Mouse (Mus musculus) sigmoid colon, adult 10 weeks (tissue): ENCODE measurements around the gene Acot3. TPM values are rescaled to one million over a fixed set of nuclear protein-coding genes. Genes with fewer than 3 reads are reported as not detected.

Experiments
- polyA plus RNA-seq: library from polyadenylated mRNA; stranded (reverse); fragments of 350-450 nt; fragmentation: Illumina TruSeq; extraction: RNeasy Lipid Tissue Mini Kit (QIAGEN cat#74804); gene quantifications from one replicate; pipeline ENCODE4 v1.2.3, GENCODE M21; 2014; ENCODE audit warnings: low read depth, low replicate concordance

Gene Acot3
- polyA plus RNA-seq: not detected

GRCm38 (mm10) chr12:84051937-84052474, at the start of gene Acot3:
Acot3 (plus strand) TSS chr12:84052144.

DNA sequence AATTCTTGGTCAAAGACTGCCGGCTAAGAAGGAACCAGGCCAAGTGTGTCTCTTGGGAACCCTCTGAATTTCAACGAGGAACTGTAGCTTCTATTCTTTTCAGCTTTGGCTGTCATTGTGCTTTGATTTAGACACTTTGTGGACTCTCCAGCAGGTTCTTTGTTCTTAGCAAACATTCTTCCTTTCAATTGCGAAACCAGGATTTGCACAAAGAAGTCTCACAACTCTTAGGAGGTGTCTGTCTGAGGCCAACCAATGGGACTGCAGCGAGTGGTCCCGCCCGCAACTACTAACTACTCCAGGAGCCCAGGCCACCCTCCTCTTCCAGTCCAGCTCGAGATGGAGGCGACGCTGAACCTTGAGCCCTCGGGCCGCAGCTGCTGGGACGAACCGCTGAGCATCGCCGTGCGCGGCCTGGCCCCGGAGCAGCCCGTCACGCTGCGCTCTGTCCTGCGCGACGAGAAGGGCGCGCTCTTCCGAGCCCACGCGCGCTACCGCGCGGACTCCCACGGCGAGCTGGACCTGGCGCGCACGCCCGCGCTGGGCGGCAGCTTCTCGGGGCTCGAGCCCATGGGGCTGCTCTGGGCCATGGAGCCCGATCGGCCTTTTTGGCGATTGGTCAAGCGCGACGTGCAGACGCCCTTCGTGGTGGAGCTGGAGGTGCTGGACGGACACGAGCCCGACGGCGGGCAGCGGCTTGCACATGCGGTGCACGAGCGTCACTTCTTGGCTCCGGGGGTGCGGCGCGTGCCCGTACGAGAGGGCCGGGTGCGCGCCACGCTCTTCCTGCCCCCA, 42.6 kb upstream of the Acot3 start, which contains the start of gene Acot1:
TSS of gene Acot1 (plus strand) at position 320 of the 795 bp plus-strand sequence.

DNA sequence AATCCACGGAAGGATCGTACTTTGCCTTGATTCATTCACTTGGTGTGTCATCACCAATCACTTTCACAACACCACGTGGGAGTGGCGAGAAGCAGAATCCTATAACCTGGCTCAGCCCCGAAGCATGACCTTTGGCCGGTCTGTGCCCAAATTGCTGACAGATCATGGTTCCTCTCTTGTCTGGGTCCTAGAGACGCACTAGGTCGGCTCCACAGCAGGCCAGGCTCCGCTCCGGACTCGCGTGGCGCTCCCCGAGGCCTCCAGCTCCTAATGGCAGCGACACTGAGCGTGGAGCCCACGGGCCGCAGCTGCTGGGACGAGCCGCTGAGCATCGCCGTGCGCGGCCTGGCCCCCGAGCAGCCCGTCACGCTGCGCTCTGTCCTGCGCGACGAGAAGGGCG, 13.7 kb upstream of the Acot3 start, which contains the start of gene Acot4:
TSS of gene Acot4 (plus strand) at position 139 of the 400 bp plus-strand sequence.

DNA sequence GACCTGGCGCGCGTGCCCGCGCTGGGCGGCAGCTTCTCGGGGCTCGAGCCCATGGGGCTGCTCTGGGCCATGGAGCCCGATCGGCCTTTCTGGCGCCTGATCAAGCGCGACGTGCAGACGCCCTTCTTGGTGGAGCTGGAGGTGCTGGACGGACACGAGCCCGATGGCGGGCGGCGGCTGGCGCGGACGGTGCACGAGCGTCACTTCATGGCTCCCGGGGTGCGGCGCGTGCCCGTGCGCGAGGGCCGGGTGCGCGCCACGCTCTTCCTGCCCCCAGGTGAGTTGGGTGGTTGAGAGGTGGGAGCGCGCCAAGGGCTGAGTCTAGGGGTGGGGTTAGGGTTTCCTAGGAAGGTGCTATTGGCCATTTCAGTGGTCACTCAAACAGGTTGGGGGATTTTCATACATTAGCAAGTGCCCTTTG, 13.2 kb upstream of the Acot3 start, which contains the start of gene Gm49366:
TSS of gene Gm49366 (plus strand) at position 245 of the 421 bp plus-strand sequence.

DNA sequence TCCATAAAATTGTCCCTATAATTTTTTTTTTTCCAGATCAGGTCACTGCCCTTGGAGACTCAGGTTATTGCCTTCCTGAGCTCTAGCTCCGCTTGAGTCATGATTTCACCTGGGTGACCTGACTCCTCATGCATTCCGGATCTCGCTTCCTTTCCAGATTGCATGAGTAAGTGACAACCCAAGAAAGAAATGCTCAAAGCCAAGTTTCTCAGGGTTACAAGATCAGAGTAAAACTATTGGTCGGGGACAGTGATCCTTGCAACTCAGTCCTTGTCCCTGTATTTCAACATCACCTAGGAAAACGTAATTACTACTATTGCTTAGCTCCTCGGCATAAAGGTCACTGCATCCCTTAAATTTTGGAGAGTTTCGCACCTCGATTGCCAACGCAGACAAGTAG, 17.0 kb downstream of the Acot3 start, which contains the start of gene Acot5:
TSS of gene Acot5 (plus strand) at position 340 of the 400 bp plus-strand sequence.

GRCm38 (mm10) chr12:84100604-84101492, 48.9 kb downstream of the Acot3 start, which contains the start of gene Acot6:
Acot6 (plus strand) TSS chr12:84100654.

Other genes with a start within 250 kb of the Acot3 start
- 35.4 TPM for gene Numb, start 130.2 kb upstream of the Acot3 start, polyA plus RNA-seq
- gene Riox1, start 101.5 kb upstream of the Acot3 start, polyA plus RNA-seq: 1.7 TPM
- gene Heatr4, start 67.3 kb upstream of the Acot3 start, polyA plus RNA-seq: not detected
- gene Acot2, start 64.3 kb upstream of the Acot3 start, polyA plus RNA-seq: 0.82 TPM
- gene Acot1, start 42.7 kb upstream of the Acot3 start, polyA plus RNA-seq: 7.6 TPM
- gene Acot4, start 13.8 kb upstream of the Acot3 start, polyA plus RNA-seq: 10.4 TPM
- gene Gm49366, start 13.2 kb upstream of the Acot3 start, polyA plus RNA-seq: not detected
- gene Acot5, start 17.2 kb downstream of the Acot3 start, polyA plus RNA-seq: not detected
- 8.3 TPM for gene Acot6, start 48.5 kb downstream of the Acot3 start, polyA plus RNA-seq
- gene Dnal1, start 62.2 kb downstream of the Acot3 start, polyA plus RNA-seq: 13.6 TPM
- gene Pnma1, start 96.3 kb downstream of the Acot3 start, polyA plus RNA-seq: not detected
- 17.7 TPM for gene Elmsan1, start 166.7 kb downstream of the Acot3 start, polyA plus RNA-seq
- gene Ptgr2, start 233.1 kb downstream of the Acot3 start, polyA plus RNA-seq: 113 TPM